Mouse (Mus musculus): ENCODE data around the gene Defb36.

The Defb36 gene

DNA sequence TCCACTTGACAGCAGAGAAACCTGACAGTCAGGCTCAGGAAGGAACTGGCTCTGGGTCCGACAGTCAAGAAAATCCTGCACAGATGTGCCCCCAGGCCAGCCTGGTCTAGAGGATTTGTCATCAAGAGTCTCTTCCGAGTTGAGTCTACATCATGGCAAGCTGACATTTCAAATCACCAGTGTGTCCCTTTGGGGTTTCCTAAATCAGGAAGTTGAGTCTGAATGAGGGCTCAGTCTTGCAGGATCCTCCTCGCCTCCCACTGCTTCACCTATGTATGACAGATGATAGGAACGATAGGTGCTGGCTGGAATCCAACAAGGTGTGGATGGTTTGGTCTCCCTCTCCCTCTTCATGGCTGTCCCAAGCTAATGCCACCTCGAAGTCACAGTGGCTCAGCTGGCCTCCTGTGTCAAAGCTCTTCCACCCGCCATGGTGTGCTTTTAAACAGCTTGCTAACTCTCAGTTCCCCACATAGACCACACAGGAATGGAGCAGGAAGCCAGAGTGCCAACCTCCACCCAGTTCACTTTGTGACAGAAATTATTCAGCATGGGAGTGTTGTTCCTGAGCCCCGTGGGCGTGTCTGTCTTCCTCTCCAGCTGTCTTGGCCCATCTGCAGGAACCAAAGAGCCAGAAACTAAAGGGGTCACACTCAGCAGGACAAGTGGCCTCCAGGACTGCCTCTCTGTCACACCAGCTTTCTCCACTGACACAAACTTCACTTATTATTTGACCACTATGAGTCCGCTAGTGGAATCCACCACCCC lies 16.4 kb downstream of the Defb36 start:
- in situ Hi-C loops (cut with MboI, MseI): loop anchor here in 1 of 2 experiments (10.0 kb wide), 1 partner anchor 1514 kb away; the partner anchor contains the start of gene Bpifa3

DNA sequence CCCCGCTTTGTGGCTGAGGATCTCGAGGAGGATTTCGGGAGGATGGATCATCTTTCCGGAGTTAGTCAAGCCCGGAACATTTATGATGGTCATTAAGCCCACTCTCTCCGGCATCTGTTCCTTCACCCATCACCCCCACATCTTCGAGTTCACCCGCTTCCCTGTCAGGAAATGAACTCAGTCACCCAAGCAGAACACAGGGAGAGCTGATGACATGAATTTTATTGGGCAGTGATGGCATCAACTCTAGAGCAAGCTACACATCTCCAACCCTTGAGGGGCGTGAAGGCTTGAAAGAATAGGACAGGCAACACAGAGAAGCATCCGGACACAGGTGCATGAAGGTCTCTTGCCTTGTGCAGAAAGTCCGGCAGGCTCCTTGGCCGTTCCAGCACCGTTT lies 18.0 kb downstream of the Defb36 start:
- in situ Hi-C loops (cut with MboI, MseI): loop anchor here in 1 of 2 experiments (10.0 kb wide), 1 partner anchor 1513 kb away; the partner anchor contains the start of gene Bpifa3

DNA sequence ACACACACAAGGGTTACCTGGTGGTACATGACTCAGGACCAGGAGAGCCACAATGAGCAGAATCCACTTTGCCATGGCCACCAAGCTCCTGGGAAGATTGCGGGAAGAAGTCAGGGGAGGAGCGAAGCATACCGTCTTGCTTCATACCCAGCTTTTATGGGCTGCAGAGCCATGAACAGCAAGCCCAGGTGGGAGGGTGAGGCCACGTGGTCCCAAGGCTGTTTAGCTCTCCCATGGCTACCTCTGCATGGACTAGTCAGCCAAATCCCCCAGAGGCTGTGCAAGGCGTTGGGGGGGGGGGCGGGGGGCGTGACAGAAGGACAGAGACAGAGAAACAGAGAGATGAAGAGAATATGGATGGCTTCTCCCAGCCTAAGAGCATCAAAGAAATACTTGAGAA lies 18.8 kb downstream of the Defb36 start, which contains the start of gene Defb25:
TSS of gene Defb25 (minus strand) at position 101 of the 400 bp plus-strand sequence.
- in situ Hi-C loops (cut with MboI, MseI): loop anchor here in 1 of 2 experiments (10.0 kb wide), 1 partner anchor 1512 kb away; the partner anchor contains the start of gene Bpifa3

DNA sequence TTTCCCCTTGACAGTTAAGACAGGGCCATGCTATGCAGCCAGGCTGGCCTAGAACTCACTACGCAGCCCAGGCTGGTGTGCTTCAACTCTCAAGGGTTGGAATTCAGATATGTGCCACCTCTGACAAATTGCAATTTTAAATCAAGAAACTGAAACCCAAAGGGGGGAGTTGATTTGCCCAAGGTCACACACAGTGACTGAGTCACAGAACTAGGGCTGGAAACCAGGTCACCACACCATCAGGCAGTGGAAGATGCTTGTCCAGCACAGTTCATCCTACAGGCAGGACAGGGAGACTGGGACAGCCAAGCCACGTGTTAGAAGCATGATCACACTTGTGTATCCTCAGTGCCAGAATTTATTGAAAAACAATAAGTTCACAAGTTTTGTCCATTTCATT lies 20.4 kb downstream of the Defb36 start:
- in situ Hi-C loops (cut with MboI, MseI): loop anchor here in 1 of 2 experiments (10.0 kb wide), 1 partner anchor 1510 kb away; the partner anchor contains the start of gene Bpifa3

GRCm38 (mm10) chr2:152625256-152625655 lies 21.1 kb downstream of the Defb36 start:
- in situ Hi-C loops (cut with MboI, MseI): loop anchor here in 1 of 2 experiments (10.0 kb wide), 1 partner anchor 1510 kb away; the partner anchor contains the start of gene Bpifa3

DNA sequence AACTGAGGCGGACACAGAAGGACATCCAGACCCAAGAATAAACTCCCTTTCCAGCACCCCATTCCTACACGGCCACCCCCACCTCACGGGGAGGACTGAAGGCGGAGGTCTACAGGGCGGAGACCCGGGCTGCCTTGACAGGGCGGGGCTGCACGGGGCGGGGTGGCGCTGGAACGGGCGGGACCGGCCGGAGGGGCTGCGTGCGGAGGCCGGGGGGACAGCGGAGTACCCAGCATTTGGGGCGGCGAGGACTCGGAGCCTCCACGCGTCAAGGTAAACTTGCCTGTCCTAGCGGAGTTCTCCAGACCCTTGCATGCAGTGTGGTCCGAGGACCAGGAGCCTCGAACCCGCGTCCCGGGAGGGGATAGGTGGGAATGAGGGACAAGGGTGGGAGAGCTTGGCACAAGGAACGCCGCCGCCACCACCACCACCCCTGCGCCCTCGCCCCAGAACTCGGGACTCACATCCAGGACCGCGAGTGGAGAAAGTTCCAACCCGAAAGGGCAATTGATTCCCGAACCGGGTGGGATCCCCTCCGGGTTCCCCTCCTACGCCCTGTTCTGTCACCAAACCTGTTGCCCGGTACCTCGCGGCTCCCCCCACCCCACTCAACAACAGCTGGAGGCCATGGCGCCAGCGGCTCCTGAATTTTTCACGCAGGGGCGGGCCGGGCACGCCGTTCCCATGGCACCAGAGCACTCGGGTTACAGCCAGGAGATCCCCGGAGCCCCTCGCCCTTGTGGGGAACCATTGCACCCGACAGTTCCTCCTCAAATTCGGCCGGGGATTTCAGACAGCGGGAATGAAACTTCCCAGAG lies 22.9 kb downstream of the Defb36 start, which contains the start of gene Rem1:
TSS of gene Rem1 (plus strand) at position 178 of the 818 bp plus-strand sequence.
- in situ Hi-C loops (cut with MboI, MseI): loop anchor here in 1 of 2 experiments (10.0 kb wide), 1 partner anchor 1508 kb away; the partner anchor contains the start of gene Bpifa3

GRCm38 (mm10) chr2:152628066-152628465 lies 23.9 kb downstream of the Defb36 start:
- in situ Hi-C loops (cut with MboI, MseI): loop anchor here in 1 of 2 experiments (10.0 kb wide), 1 partner anchor 1507 kb away; the partner anchor contains the start of gene Bpifa3

DNA sequence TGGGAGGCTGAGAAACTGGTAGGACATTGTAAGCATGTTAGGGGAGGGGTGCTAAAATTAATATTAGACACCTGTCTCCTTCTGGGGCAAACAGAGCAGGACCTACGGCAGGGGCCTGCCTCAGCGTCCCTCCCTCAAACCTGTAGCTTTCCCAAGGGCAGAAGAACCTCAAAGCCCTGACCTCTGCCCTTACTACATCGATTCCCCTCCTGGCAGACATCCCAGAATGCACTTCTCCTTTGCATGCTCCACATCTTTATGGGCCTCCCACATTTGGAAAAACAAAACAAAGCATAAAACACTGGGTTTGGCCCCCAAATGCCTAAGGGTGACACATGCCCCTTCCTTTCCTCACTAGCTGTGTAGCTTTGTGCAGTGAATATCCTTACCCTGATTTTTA lies 25.1 kb downstream of the Defb36 start:
- in situ Hi-C loops (cut with MboI, MseI): loop anchor here in 1 of 2 experiments (10.0 kb wide), 1 partner anchor 1506 kb away; the partner anchor contains the start of gene Bpifa3

DNA sequence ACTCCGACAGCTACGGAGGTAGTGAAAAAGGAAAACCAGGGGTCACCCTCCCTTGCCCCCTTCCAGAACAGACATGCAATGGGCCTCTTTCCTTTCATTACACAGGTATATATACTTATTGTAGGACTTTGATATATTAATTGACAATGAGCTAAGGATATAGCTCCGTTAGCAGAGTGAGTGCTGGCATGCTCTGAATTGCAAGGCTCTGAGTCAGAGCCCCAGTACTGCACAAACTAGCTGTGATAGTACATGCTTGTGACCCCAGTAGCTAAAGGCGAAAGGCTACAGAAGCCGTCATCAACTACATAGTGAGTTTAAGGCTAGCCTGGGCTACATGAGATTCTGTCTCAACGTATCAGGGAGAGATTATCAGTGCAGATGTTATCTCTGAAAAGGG lies 25.8 kb downstream of the Defb36 start:
- in situ Hi-C loops (cut with MboI, MseI): loop anchor here in 1 of 2 experiments (10.0 kb wide), 1 partner anchor 1505 kb away; the partner anchor contains the start of gene Bpifa3

GRCm38 (mm10) chr2:152633334-152633733 lies 29.2 kb downstream of the Defb36 start:
- in situ Hi-C loops (cut with MboI, MseI): no loop called here

DNA sequence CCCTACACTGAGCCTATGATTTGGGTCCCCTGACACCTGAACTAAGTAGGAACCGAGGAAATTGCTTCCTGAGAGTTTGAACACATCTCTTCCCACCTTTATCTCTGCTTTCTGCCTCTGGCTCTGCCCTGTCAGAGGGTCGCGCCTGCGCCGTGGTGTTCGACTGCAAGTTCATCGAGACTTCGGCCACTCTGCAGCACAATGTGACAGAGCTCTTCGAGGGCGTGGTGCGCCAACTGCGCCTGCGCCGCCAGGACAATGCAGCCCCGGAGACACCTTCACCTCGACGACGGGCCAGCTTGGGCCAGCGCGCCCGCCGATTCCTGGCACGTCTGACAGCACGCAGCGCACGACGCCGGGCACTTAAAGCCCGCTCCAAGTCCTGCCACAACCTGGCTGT lies 30.2 kb downstream of the Defb36 start:
- in situ Hi-C loops (cut with MboI, MseI): no loop called here

GRCm38 (mm10) chr2:152636246-152637005 lies 32.3 kb downstream of the Defb36 start:
- in situ Hi-C loops (cut with MboI, MseI): no loop called here

DNA sequence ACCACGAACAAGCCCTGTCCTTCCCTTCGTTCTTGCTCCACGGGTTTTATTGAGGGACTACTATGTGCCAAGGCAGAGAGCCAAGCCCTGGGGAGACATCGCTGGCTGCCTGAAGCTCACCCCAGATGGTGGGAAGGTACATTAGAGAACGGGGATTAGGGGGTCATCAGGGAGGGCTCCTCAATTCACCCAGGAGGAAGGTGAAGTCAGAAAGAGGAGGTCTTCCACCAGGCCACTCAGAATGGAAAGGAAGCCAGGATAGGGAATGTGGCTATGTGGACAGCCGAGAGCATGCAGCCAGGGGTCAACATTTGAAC lies 32.8 kb downstream of the Defb36 start:
- in situ Hi-C loops (cut with MboI, MseI): no loop called here

GRCm38 (mm10) chr2:152637381-152637780 lies 33.3 kb downstream of the Defb36 start:
- in situ Hi-C loops (cut with MboI, MseI): no loop called here

- in situ Hi-C loops (cut with MboI, MseI): no loop called here
These were observed 34.7 kb downstream of the Defb36 start for GRCm38 (mm10) chr2:152638865-152639264.

DNA sequence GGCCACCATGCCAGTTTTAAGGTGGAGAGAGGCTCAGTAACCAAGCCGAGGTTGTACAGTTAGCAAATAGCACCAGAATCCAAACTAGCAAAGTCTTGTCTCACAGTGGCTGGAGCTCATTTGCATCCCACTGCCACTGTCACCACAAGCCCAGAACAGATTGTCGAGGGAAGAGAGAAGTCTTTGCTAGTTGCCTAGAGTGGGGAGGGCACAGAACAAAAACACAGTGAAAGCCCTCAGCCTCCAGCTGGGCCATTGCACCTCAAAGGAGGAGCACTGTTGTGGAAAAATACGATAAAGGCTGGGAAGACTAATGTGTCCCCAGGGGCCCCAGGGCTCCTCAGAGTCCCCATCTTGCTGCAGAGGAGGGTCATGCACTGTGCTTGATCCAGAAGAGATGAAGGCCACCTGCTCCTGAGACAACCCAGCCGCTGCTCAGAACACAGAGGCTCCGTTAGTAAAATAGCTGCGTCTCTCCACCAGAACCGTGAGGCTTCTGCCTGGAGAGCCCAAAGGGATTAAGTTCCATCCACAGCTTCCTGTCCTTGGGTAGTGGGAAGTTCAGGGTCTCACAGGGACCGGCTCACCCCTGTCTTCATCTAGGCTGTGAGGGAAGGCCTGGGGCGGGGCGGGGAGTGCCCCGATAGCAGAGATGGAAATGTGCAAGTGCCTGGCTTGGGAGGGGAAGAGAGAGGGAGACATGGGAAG lies 35.4 kb downstream of the Defb36 start:
- in situ Hi-C loops (cut with MboI, MseI): no loop called here

DNA sequence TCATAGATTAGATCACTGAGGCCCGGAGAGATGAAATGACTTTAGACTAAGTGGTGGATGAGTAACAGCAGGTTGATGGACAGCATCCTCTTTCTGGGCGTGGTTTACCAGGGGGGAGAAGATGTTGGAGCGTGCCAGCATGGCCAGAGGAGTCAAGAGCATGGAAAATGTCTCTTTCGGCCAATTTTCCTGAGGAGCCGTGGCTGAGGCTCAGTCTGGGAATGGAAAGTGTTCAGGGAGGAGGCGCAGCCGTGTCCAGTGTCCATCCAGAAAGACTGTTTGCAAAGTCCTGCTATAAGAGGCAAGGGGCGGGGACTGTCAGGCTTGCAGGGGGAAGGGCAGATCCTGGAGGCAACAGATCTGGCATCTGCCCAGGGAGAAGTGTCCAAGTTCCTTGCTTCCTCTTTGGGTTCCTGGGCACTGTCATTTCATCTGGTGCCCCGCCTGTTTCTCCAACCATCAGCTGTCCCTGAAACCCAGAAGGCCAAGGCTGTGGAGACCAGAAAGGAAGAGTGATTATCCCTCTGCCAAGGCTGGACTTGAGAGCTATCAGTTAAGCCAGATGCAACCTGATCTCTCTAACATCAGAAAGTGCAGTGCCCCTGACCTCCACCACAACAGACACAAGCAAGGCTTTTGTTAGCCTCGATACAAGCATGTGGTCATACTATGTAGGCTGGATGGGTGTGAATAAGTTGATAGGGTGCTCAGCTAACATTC lies 48.9 kb downstream of the Defb36 start:
- in situ Hi-C loops (cut with MboI, MseI): no loop called here

DNA sequence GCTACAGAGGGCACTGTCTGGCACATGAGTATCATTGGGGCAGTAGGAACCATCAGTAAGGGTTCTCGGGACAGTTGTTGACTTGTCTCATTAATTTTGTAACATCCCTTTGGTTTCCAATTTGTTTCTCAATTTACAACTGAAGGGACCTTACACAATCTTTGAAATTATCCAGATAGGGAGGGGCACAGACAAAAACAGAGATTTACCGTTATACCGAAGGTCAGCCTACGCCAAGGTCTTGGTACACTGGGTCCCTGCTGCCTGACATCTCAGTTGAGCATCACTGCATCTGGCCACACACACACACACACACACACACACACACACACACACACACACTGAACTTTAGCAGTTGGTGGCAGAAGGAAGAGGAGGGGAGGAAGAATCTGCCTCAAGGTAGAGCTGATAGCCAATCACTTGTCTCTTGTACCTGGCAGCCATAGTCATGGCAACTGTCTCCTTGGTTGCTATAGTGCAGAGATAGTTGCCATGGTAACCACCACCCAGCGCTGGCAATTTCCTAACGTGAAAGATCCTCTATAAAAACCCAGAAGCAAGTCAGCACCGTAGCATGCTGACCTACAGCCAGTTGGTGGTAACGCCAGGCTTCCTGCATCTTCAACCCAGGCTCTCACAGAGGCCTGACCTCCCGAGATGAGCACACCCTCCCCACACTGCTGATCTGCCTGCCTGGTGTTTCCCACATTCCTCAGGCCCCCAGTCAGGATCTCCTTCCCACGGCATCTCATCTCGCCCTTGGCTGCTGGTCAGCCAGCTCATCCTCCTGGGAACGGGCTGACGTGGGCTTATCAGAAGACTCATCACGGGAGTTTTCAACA lies 50.0 kb downstream of the Defb36 start:
- in situ Hi-C loops (cut with MboI, MseI): no loop called here

DNA sequence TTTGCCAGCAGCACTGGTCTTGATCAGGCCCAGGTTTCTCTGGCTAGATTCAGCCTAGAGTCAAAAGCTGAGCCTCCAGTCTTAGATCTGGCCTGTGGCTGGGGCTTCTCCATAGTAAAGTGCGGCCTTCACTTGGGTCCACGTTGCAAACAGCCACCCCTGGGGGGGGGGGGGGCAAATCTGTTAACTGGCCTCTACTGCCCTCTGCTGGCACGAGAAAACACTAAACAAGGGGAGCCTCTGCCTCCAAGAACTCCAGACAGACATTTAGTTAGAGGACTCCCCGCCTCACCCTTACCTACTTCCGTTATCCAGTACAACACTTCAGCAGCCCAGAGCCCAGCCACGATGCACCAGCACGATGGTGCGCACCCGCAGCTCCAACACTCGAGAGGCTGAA lies 53.3 kb downstream of the Defb36 start:
- in situ Hi-C loops (cut with MboI, MseI): loop anchor here in 1 of 2 experiments (5.0 kb wide), 1 partner anchor 40 kb away; no protein-coding TSS in a partner anchor

Data from T-helper 17 cell (primary cell).